Mouse (Mus musculus): ENCODE results near the gene Gm49369.

DNA sequence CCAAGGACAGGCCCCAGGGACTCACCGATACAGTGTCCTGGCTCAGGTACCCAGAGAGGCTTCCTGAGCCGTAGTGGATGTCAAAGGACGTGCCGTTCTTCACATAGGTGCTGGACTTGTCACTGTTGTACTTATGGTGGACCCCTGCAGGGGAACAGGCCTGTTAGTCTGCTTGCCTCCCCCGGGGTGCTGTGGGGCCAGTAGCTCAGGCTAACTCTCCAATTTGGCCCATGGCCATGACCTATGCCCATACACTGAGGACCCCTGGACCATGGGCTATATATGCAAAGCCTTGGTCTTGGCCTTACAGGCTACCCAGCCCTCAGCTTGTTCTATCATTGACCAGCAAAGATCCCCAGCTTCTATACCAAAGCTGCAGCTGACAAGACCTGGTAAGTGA, at the start of gene Gm49369:
- TF ChIP-seq CTCF (IDR thresholded peaks at IDR 0.05; ENCODE audit: control insufficient read depth, insufficient read depth, insufficient replicate concordance, low read depth, low read length) (no peak), POLR2A (IDR thresholded peaks at IDR 0.05; ENCODE audit: control insufficient read depth, low read depth, low read length) (no peak)

Measured in testis, adult 2 months (tissue).